Mouse (Mus musculus) adrenal gland, postnatal 4 days (tissue): ENCODE data around the gene Pdzd7. TPM values are rescaled to one million over a fixed set of nuclear protein-coding genes. Genes with fewer than 3 reads are reported as not detected.

ENCODE experiments used
- DNase-seq, 2 experiments: peaks; one replicate each; pipeline ENCODE4 v3.0.0; 2021 to 2022; ENCODE audit warnings: low spot score in 2 of 2, mixed read lengths in 2 of 2
- total RNA-seq, 2 experiments: library from RNA; stranded (reverse); gene quantifications; 2 replicates each; pipeline ENCODE4 v1.2.3; 2021

Gene Pdzd7
- total RNA-seq, 2 experiments from 2014 or later: 0.25 to 0.34 TPM

GRCm38 (mm10) chr19:45014335-45014971 lies 31.1 kb downstream of the Pdzd7 start, which contains the start of gene Lzts2:
TSS of gene Lzts2 (plus strand) at chr19:45014414.
- DNase-seq: no peak

DNA sequence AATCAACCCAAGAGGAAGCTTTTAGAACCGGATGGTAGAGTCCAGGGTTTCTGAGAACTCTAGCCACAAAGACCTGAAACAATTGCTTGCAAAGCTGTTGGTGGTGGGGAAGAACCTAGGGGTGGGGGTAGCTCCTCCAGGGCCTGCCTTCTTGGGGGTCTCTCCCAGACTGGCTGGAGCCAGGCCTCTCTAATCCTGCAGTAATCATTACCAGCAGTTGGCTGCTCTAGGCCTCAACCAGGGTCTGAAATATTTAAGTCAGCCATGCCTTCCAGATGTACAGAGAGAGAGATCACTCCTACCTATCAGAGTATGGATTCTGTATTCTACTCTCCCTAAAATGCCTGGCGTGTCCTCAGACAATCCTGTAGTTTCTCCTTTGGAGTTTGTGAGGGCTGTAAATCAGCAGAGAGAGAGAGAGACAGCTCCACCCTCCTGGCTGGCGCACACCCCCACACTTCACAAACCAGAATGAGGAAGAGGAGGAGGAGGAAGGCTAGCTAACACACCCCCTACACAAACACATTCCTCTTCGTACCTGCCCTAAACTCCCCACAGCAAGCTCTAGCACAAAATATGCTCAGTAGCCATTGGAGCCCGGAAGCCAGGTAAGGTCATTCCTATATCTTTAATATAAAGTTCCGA lies 31.8 kb downstream of the Pdzd7 start:
- DNase-seq: no peak

- DNase-seq: no peak
These were observed 32.9 kb downstream of the Pdzd7 start for GRCm38 (mm10) chr19:45012636-45013035.

DNA sequence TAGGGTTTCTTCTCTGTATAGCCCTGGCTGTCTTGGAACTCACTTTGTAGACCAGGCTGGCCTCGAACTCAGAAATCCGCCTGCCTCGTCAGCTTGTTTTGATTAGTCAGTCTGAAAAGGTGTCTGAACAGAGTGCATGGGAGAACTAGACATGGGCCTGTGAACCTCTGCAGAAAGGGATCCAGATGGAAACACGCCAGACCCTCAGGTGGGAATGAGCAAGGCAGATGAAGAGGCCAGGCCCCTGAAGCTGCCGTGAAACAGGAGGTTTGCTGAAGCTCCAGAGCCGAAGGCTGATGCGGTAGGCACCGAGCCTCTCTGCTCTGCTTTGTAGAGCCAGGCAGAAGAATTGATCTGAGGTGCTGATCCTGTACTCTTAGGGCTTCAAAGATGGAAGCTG lies 33.3 kb downstream of the Pdzd7 start:
- DNase-seq: no peak

DNA sequence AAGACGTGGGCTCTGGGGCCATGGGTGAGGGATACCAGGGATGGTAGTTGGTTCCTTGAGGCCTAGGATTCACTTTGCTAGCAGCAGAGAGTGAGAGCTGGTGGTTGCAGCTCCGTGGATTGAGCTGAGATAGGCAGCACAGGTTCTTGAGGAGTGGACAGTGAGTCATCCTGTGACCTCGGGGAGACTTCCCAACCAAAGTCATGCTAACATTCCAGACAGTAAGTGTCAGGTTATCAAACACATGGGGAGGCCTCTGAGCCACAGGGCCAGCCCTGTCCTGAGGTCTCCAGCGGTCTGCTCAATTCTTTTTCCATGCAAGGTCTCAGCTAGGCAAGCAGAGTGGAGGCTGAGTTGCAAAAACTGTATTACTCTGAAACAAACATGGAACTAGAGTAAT lies 34.9 kb downstream of the Pdzd7 start:
- no peak for DNase-seq

- DNase-seq: no peak
These were observed 37.9 kb downstream of the Pdzd7 start for GRCm38 (mm10) chr19:45007425-45008191.

- no peak for DNase-seq
These were observed 38.5 kb downstream of the Pdzd7 start for GRCm38 (mm10) chr19:45007021-45007420.

DNA sequence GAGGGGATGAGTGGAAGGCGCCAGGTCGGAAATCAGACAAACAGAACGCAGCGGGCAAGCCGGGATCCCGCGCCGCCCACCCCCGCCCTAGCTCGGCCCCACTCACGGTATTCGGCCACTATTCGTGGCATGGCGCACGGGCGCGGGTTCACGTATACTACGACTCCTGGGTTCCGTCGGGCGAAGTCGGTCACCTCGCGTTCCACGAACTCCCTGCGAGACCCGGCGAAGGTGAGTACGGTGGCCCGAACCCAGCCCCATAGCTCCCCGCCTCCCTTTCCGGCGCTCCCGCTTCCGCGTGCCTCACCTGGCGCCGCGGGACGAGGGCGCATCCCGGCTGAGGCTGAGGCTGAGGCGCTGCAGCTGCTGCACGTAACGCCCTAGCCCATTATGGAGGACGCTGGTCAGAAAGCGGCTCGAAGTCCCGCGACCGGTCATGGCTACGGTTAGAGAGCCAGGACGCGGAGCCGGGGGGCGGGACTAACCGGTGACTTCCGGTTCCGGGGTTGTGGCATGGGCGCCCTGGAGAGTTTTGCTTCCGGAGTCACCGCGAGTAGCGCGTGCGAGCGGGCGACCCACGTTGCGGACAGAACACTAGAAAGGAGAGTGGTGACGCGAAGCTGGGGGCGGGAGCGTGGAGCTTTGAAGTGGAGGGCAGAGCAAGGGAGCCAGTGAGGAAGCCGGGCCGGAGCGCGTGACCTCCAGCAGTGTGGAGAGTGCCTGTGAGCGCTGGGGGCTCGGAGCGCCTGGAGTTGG lies 39.4 kb downstream of the Pdzd7 start, which contains the start of gene Mrpl43:
Mrpl43 (minus strand) TSS at position 486 of the 756 bp plus-strand sequence.
- DNase-seq: peak; percentile 94 to 96

DNA sequence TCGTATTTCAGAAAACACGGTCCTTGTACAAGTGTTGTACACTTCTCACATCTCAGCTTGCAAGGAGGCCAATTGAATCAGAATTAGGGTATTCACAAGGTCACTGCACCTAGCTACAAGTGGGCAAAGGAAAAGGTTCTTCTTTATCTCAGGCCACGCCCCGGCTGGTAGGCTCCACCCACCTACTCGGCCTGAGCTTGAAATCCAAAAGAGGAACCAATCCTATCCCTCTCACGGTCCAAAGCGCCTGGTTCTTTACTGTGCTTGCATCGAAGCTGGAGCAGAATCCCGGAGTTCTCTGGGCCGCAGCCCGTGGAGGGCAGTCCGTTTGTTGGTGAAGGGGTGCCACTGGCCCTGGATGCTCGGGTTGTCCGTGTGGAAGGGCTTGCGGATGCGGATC lies 40.1 kb downstream of the Pdzd7 start, which contains the start of gene Twnk:
Twnk (plus strand) TSS at position 220 of the 400 bp plus-strand sequence.
- DNase-seq: no peak

GRCm38 (mm10) chr19:45003740-45004516 lies 41.6 kb downstream of the Pdzd7 start:
- DNase-seq: no peak

GRCm38 (mm10) chr19:45002301-45002700 lies 43.2 kb downstream of the Pdzd7 start:
- no peak for DNase-seq

DNA sequence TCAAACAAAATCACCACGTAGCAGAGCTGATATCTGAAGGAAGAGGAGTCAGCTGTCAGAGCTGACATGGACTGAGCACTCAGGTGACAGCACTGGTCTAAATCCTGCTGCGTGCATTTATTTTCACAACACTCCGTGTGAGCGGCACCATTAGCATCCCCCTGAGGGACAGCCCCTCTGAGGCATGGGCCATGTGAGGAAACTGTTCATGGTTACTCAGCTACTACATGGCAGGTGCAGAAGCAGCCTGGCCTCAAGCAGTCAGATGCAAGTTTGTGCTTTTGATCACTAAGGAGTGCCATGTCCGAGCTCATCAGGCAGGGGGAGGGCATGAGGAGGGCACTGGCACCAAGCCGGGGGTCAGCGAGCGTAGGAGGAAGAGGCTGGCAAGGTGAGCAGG lies 45.9 kb downstream of the Pdzd7 start:
- DNase-seq: no peak

- no peak for DNase-seq
These were observed 47.7 kb downstream of the Pdzd7 start for GRCm38 (mm10) chr19:44997786-44998185.

- DNase-seq: no peak
These were observed 52.8 kb downstream of the Pdzd7 start for GRCm38 (mm10) chr19:44992712-44993111.

DNA sequence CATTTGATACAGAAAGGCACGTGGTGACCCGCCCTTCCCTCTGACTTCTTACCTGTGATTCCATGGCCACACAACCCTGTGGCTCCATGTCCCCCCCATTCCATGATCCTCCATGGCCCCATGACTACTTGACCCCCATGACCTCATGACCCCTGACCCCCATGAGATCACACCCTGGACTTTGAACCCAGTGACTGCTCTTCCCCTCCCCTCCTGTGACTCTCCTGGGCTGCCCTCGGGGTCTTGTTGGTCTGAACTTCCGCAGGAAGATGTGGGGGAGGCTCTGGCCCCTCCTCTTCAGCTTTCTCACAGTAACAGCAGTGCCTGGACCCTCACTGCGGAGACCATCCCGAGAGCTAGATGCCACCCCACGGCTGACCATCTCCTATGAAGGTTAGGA lies 53.3 kb downstream of the Pdzd7 start:
- DNase-seq: no peak

DNA sequence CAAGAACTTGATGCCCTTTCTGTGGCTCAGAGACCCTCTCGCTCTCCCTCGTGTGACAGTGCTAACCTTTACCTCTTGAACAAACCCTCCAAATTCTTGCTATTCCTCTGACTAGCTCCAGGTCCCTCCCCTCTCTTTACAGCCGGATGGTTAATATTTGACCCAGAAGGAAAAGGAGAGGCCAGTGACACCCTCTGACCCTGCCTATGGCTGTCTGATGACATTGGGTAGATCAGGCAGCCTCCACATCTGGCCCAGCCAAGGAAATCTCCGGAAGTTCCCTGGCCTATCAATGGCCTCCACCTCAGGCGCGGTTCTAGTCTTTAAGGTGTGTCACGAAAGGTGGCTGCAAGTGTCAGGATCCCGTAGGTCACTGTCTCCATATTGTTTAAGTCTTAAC lies 54.5 kb downstream of the Pdzd7 start:
- no peak for DNase-seq

DNA sequence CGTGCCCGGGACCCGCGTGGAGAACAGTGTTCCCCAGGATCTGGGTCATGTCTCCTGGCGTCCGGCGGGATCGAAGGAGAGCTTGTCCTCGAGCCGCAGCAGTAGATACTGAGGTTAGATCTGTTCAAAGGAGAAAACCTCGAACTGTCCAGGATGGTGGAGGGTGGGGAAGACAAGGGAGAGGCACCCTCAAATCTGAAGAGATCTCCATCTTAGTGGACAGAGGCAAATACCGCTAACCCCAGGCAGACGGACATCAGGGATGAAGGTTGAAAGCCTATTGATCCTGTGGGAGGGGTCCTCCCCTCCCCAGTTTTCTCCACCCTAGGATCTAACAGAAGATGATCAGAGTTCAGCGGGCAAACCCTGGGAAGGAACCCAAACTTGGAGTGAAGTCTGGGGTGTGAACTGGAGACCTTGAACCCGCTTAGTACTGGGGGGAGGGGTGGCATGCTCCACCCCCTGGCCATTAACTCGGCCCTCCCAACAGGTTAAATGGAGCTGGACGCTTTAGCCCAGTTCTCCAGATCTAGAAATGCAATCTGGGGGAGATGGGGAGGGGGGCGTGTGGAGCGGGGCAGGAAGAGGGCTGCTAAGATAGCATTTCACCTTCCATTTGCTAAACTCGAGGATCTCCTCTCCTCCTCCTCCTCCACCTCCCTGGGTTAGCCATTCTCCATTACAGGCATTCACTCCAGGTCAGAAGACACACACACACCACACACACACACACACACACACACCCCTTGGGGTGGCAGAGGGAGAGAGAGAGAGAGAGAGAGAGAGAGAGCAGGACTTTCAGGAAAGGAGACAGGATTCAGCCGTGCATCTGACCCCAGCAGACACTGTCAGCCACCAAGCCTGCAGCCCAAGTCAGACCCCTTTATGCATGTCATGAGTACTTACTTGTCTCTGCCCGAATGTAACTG lies 55.7 kb downstream of the Pdzd7 start:
- no peak for DNase-seq

- DNase-seq: no peak
These were observed 56.5 kb downstream of the Pdzd7 start, which contains the start of gene Sema4g for GRCm38 (mm10) chr19:44988831-44989566. TSS of gene Sema4g (plus strand) at chr19:44989101.

DNA sequence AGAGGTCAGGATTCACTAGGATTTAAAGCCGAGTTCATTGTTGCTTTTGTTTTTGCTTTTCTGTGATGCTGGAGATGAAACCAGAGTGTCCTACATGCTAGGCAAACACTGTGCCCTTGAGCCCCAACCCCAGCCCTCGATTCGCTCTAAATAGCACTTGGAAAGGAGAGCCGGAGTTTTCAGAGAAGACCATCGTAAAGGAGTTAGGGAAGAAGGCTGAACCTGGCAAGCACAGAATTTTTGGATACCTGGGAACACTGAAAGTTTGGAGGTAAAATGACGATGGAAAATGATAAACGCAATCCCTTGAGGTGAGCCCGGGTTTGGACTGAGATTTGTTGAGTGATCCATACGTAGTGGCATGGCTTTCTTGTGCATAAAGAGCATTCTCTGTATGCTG lies 57.2 kb downstream of the Pdzd7 start:
- no peak for DNase-seq
